ENCODE assay signal across 23 mouse cellular contexts in the genomic region with DNA sequence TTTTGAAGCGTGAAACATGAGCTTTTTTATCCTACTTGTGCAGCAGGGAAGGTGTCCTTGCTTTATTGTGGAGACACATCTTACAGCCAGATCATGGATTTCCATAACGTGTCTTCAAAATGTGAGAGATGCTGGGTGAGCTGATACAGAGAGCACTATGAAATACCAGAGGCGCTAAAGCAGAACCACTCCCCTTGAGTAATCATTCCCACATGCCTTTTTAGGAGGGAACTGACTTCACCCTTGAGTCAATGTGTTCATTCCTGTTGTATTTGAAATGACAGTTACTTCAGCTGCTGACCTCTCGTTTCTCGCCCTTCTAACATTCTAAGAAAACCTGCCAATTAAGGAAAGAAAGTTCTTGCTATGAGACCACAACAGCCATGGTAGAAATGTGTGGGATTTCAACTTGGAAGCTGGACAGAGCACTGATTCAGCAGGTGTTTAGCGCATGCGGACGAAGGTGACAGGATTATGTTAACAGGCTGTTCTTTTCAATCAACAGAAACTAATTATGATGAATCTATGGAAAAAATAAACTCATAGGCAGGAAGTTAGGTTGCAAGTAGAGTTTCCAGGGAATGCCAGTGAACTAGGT.
"Had no signal": no experiment of that assay in that cellular context is flagged by ENCODE, and none has a peak within 500 bp of the region (broad histone marks: within the 10 kb centered on the region; RNA-seq: fewer than 3 reads in every experiment).

No protein-coding gene starts in this region.

- H3K27ac ChIP-seq: kidney, postnatal 0 days; limb, embryonic 12.5 days; limb, embryonic 15.5 days; liver, embryonic 14.5 days; lung, embryonic 15.5 days; neural tube, embryonic 12.5 days; neural tube, embryonic 15.5 days; stomach, embryonic 15.5 days had no signal

- H3K4me1 ChIP-seq: limb, embryonic 12.5 days; limb, embryonic 15.5 days; lung, embryonic 15.5 days; neural tube, embryonic 12.5 days; neural tube, embryonic 15.5 days; stomach, embryonic 15.5 days had no signal

- H3K27me3 ChIP-seq: limb, embryonic 12.5 days; limb, embryonic 15.5 days; lung, embryonic 15.5 days; neural tube, embryonic 12.5 days; neural tube, embryonic 15.5 days; stomach, embryonic 15.5 days had no signal

- H3K9me3 ChIP-seq: limb, embryonic 12.5 days; limb, embryonic 15.5 days; lung, embryonic 15.5 days; neural tube, embryonic 12.5 days; neural tube, embryonic 15.5 days; stomach, embryonic 15.5 days had no signal

- H3K4me2 ChIP-seq: limb, embryonic 12.5 days; limb, embryonic 15.5 days; liver, embryonic 11.5 days; lung, embryonic 15.5 days; midbrain, embryonic 11.5 days; neural tube, embryonic 12.5 days; neural tube, embryonic 15.5 days; stomach, embryonic 15.5 days had no signal

- DNase-seq: kidney, adult 2 months; kidney, postnatal 36 days; layer of hippocampus, postnatal 36 days; left cerebral cortex, postnatal 4 days; liver, postnatal 0 days; lung, postnatal 36 days; midbrain, embryonic 14.5 days; right cerebral cortex, adult 18-20 months; right cerebral cortex, postnatal 14 days; right cerebral cortex, postnatal 4 days; spleen, adult 18-20 months; thymus, postnatal 25 days had no signal

- H3K36me3 ChIP-seq: limb, embryonic 12.5 days; limb, embryonic 15.5 days; lung, embryonic 15.5 days; neural tube, embryonic 12.5 days; neural tube, embryonic 15.5 days; stomach, embryonic 15.5 days had no signal

- H3K4me3 ChIP-seq: limb, embryonic 12.5 days; limb, embryonic 15.5 days; lung, embryonic 15.5 days; neural tube, embryonic 12.5 days; neural tube, embryonic 15.5 days; stomach, embryonic 15.5 days had no signal

- H3K9ac ChIP-seq: limb, embryonic 12.5 days; limb, embryonic 15.5 days; liver, embryonic 14.5 days; liver, postnatal 0 days; lung, embryonic 15.5 days; neural tube, embryonic 12.5 days; neural tube, embryonic 15.5 days; stomach, embryonic 15.5 days had no signal

- ATAC-seq: intestine, postnatal 0 days; liver, postnatal 0 days had no signal
